Mouse (Mus musculus): ENCODE measurements around the gene Gba. TPM values are rescaled to one million over a fixed set of nuclear protein-coding genes. Genes with fewer than 3 reads are reported as not detected.
A peak's percentile ranks its signal among the peaks of the same experiment; 100 is the strongest.
"Not testable (repeated sequence)": the region's sequence is repeated elsewhere in the genome, so short reads cannot be mapped to it uniquely, and the experiment has no call there.

The Gba gene
- total RNA-seq, 1 experiment, result 69.3 TPM

DNA sequence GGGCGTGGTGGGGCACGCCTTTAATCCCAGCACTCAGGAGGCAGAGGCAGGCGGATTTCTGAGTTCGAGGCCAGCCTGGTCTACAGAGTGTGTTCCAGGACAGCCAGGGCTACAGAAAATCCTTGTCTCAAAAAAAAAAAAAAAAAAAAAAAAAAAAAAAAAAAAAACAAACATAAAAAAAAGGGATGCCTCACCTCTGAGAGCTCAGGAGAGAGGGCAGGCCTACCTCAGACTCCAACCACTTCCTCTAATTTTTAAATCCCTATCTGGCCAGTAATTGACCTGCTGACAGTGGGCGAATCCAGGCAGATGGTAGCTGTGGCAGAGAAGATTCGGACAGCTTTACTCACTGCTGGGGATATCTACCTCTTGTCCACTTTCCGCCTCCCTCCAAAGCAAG is 13.7 kb downstream of the Gba start:
- H3K9ac ChIP-seq (ENCODE audit: insufficient read depth, low read depth, low read length, poor library complexity, severe bottlenecking); H3K4me3 ChIP-seq (ENCODE audit: insufficient read depth in 1 of 2, low read depth in 1 of 2, low read length in 2 of 2, poor library complexity in 1 of 2, severe bottlenecking in 1 of 2); H3K9me3 ChIP-seq (ENCODE audit: control insufficient read depth, insufficient read depth, low read depth, low read length); DNase-seq (ENCODE audit: low read depth, low spot score); H3K27ac ChIP-seq (ENCODE audit: insufficient read depth, low read depth, low read length, poor library complexity, severe bottlenecking); in situ Hi-C loops (cut with MboI; ENCODE audit: low sequenced_read_pairs in 2 of 2, unreplicated experiment in 2 of 2); H3K36me3 ChIP-seq (ENCODE audit: control insufficient read depth, insufficient read depth, low read length, poor library complexity, severe bottlenecking): not testable (repeated sequence)
- peak; percentile 91 for TF ChIP-seq ZNF384 (IDR thresholded peaks at IDR 0.05; ENCODE audit: low read depth, low read length)
- peaks cover 3 to 17% of the 10 kb centered on the region in 2 experiments; a peak in 2 of 4 replicates for H3K4me1 ChIP-seq (ENCODE audit: control insufficient read depth in 2 of 2, insufficient read depth in 2 of 2, low read length in 2 of 2, poor library complexity in 1 of 2)

DNA sequence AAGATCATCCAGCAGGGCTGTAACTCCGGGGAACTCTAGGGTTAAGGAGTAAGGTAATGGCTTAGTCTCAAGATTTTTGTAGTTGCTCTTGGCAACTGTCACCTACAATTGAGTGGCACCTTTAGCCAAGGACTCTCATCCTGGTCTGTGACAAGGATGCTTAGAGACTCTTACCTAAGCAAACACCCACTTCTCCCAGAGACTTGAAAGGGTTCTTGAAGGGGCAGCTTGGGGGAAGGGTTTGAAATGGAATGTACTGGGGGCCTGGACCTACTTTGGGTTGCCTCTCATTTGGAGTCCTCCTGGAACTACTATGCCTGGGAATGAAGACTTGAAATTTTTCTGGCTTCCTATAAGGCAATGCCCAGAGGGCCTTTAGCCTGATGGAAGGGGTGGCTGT is 15.5 kb downstream of the Gba start:
- Histone ChIP-seq H3K4me1 (ENCODE audit: control insufficient read depth in 2 of 2, insufficient read depth in 2 of 2, low read length in 2 of 2, poor library complexity in 1 of 2) (peaks cover 0 to 17% of the 10 kb centered on the region in 2 experiments; a peak in 2 of 4 replicates), H3K36me3 (ENCODE audit: control insufficient read depth, insufficient read depth, low read length, poor library complexity, severe bottlenecking) (peaks cover 13% of the 10 kb centered on the region; the same call in 1 of the 2 replicates), H3K4me3 (ENCODE audit: insufficient read depth in 1 of 2, low read depth in 1 of 2, low read length in 2 of 2, poor library complexity in 1 of 2, severe bottlenecking in 1 of 2) (no peak overlapping the region), H3K9ac (ENCODE audit: insufficient read depth, low read depth, low read length, poor library complexity, severe bottlenecking) (no peak overlapping the region), H3K9me3 (ENCODE audit: control insufficient read depth, insufficient read depth, low read depth, low read length) (no peaks in the 10 kb centered on the region), H3K27ac (ENCODE audit: insufficient read depth, low read depth, low read length, poor library complexity, severe bottlenecking) (no peak overlapping the region)
- TF ChIP-seq ZC3H11A (IDR thresholded peaks at IDR 0.05; ENCODE audit: borderline replicate concordance, low read depth, low read length) (no peak), MAFK (IDR thresholded peaks at IDR 0.05; ENCODE audit: insufficient read depth, low read depth, low read length) (no peak), CHD2 (IDR thresholded peaks at IDR 0.05; ENCODE audit: low read depth, low read length) (no peak), HCFC1 (IDR thresholded peaks at IDR 0.05; ENCODE audit: borderline replicate concordance, insufficient read depth, low read length) (no peak), ZNF384 (IDR thresholded peaks at IDR 0.05; ENCODE audit: low read depth, low read length) (no peak)
- no peak for DNase-seq (ENCODE audit: low read depth, low spot score)
- in situ Hi-C loops (cut with MboI; ENCODE audit: low sequenced_read_pairs in 2 of 2, unreplicated experiment in 2 of 2), result no loop called here

GRCm38 (mm10) chr3:89219546-89219945 is 16.8 kb downstream of the Gba start:
- peaks cover 16% of the 10 kb centered on the region; the same call in 1 of the 2 replicates for H3K36me3 ChIP-seq (ENCODE audit: control insufficient read depth, insufficient read depth, low read length, poor library complexity, severe bottlenecking)
- H3K4me3 ChIP-seq (ENCODE audit: insufficient read depth in 1 of 2, low read depth in 1 of 2, low read length in 2 of 2, poor library complexity in 1 of 2, severe bottlenecking in 1 of 2), result no peak overlapping the region
- in situ Hi-C loops (cut with MboI; ENCODE audit: low sequenced_read_pairs in 2 of 2, unreplicated experiment in 2 of 2), result no loop called here
- peaks cover 0 to 23% of the 10 kb centered on the region in 2 experiments; a peak in 3 of 4 replicates for H3K4me1 ChIP-seq (ENCODE audit: control insufficient read depth in 2 of 2, insufficient read depth in 2 of 2, low read length in 2 of 2, poor library complexity in 1 of 2)
- TF ChIP-seq ZNF384 (IDR thresholded peaks at IDR 0.05; ENCODE audit: low read depth, low read length), result no peak
- TF ChIP-seq ZC3H11A (IDR thresholded peaks at IDR 0.05; ENCODE audit: borderline replicate concordance, low read depth, low read length), result no peak
- TF ChIP-seq MAFK (IDR thresholded peaks at IDR 0.05; ENCODE audit: insufficient read depth, low read depth, low read length), result no peak
- no peak for TF ChIP-seq CHD2 (IDR thresholded peaks at IDR 0.05; ENCODE audit: low read depth, low read length)
- TF ChIP-seq HCFC1 (IDR thresholded peaks at IDR 0.05; ENCODE audit: borderline replicate concordance, insufficient read depth, low read length), result no peak
- no peak overlapping the region for H3K9ac ChIP-seq (ENCODE audit: insufficient read depth, low read depth, low read length, poor library complexity, severe bottlenecking)
- DNase-seq (ENCODE audit: low read depth, low spot score), result no peak
- H3K27ac ChIP-seq (ENCODE audit: insufficient read depth, low read depth, low read length, poor library complexity, severe bottlenecking), result no peak overlapping the region
- H3K9me3 ChIP-seq (ENCODE audit: control insufficient read depth, insufficient read depth, low read depth, low read length), result no peaks in the 10 kb centered on the region

DNA sequence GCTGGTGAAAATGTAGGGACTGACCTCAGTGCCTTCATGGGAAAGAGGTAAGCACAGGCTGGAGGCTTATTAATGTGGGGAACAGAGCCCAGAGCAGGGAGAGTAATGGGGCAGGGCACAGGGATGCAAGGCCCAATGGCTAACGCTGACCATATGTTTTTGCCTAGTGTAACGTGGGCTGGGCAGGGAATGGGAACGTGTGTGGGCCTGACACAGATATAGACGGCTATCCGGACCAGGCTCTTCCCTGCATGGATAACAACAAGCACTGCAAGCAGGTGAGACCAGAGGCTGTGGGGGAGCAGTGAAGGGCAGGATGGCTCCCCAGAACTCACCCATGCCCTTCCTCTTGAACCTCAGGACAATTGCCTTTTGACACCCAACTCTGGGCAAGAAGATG is 18.4 kb downstream of the Gba start:
- Histone ChIP-seq H3K27ac (ENCODE audit: insufficient read depth, low read depth, low read length, poor library complexity, severe bottlenecking) (no peak overlapping the region), H3K9me3 (ENCODE audit: control insufficient read depth, insufficient read depth, low read depth, low read length) (no peaks in the 10 kb centered on the region), H3K4me1 (ENCODE audit: control insufficient read depth in 2 of 2, insufficient read depth in 2 of 2, low read length in 2 of 2, poor library complexity in 1 of 2) (peaks cover 6 to 24% of the 10 kb centered on the region in 2 experiments), H3K36me3 (ENCODE audit: control insufficient read depth, insufficient read depth, low read length, poor library complexity, severe bottlenecking) (peaks cover 16% of the 10 kb centered on the region; the same call in 1 of the 2 replicates), H3K4me3 (ENCODE audit: insufficient read depth in 1 of 2, low read depth in 1 of 2, low read length in 2 of 2, poor library complexity in 1 of 2, severe bottlenecking in 1 of 2) (no peak overlapping the region), H3K9ac (ENCODE audit: insufficient read depth, low read depth, low read length, poor library complexity, severe bottlenecking) (no peak overlapping the region)
- in situ Hi-C loops (cut with MboI; ENCODE audit: low sequenced_read_pairs in 2 of 2, unreplicated experiment in 2 of 2), result no loop called here
- TF ChIP-seq HCFC1 (IDR thresholded peaks at IDR 0.05; ENCODE audit: borderline replicate concordance, insufficient read depth, low read length) (no peak), ZNF384 (IDR thresholded peaks at IDR 0.05; ENCODE audit: low read depth, low read length) (no peak), CHD2 (IDR thresholded peaks at IDR 0.05; ENCODE audit: low read depth, low read length) (no peak), ZC3H11A (IDR thresholded peaks at IDR 0.05; ENCODE audit: borderline replicate concordance, low read depth, low read length) (no peak), MAFK (IDR thresholded peaks at IDR 0.05; ENCODE audit: insufficient read depth, low read depth, low read length) (no peak)
- no peak for DNase-seq (ENCODE audit: low read depth, low spot score)

DNA sequence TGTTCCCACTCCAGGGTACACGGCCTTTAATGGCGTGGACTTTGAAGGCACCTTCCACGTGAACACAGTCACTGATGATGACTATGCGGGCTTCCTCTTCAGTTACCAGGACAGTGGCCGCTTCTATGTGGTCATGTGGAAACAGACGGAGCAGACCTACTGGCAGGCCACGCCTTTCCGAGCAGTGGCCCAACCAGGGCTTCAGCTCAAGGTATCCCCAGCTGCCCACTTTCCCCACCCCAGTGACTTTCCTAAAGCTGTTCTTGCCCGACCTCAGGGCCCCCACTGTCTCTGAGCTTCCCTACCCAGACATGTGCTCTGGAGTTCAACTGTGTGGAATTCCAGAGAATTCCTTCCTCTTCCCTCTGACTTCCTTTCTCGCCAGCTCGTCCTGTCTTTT is 22.1 kb downstream of the Gba start:
- no peak for DNase-seq (ENCODE audit: low read depth, low spot score)
- in situ Hi-C loops (cut with MboI; ENCODE audit: low sequenced_read_pairs in 2 of 2, unreplicated experiment in 2 of 2), result no loop called here
- no peak for TF ChIP-seq ZNF384 (IDR thresholded peaks at IDR 0.05; ENCODE audit: low read depth, low read length)
- TF ChIP-seq HCFC1 (IDR thresholded peaks at IDR 0.05; ENCODE audit: borderline replicate concordance, insufficient read depth, low read length), result no peak
- TF ChIP-seq ZC3H11A (IDR thresholded peaks at IDR 0.05; ENCODE audit: borderline replicate concordance, low read depth, low read length), result no peak
- no peak for TF ChIP-seq MAFK (IDR thresholded peaks at IDR 0.05; ENCODE audit: insufficient read depth, low read depth, low read length)
- no peak for TF ChIP-seq CHD2 (IDR thresholded peaks at IDR 0.05; ENCODE audit: low read depth, low read length)
- H3K9me3 ChIP-seq (ENCODE audit: control insufficient read depth, insufficient read depth, low read depth, low read length), result no peaks in the 10 kb centered on the region
- peak overlapping the region; percentile 68 for H3K9ac ChIP-seq (ENCODE audit: insufficient read depth, low read depth, low read length, poor library complexity, severe bottlenecking)
- peaks cover 13 to 35% of the 10 kb centered on the region in 2 experiments for H3K4me1 ChIP-seq (ENCODE audit: control insufficient read depth in 2 of 2, insufficient read depth in 2 of 2, low read length in 2 of 2, poor library complexity in 1 of 2)
- peak overlapping the region; percentile 86; the same call in 1 of the 2 replicates for H3K27ac ChIP-seq (ENCODE audit: insufficient read depth, low read depth, low read length, poor library complexity, severe bottlenecking)
- H3K4me3 ChIP-seq (ENCODE audit: insufficient read depth in 1 of 2, low read depth in 1 of 2, low read length in 2 of 2, poor library complexity in 1 of 2, severe bottlenecking in 1 of 2), result peak overlapping the region in 1 of 2 experiments; percentile 47; a peak in 2 of 4 replicates
- H3K36me3 ChIP-seq (ENCODE audit: control insufficient read depth, insufficient read depth, low read length, poor library complexity, severe bottlenecking), result peaks cover 13% of the 10 kb centered on the region; the same call in 1 of the 2 replicates

All from ES-E14 (cell line).